Comparison of ENCODE assay signal across 25 mouse cellular contexts in genomic region chr9:121196473-121196872, GRCm38 (mm10).
"Had no signal": no experiment of that assay in that cellular context is flagged by ENCODE, and none has a peak within 500 bp of the region (broad histone marks: within the 10 kb centered on the region; RNA-seq: fewer than 3 reads in every experiment).

No protein-coding gene starts in this region.

- H3K9ac ChIP-seq: heart, embryonic 12.5 days; hindbrain, embryonic 12.5 days; hindbrain, embryonic 14.5 days; intestine, embryonic 15.5 days; limb, embryonic 12.5 days; liver, embryonic 13.5 days had no signal

- H3K36me3 ChIP-seq: intestine, embryonic 15.5 days; liver, embryonic 13.5 days had no signal

- ATAC-seq: hindbrain, embryonic 16.5 days; inflammation-experienced regulatory T-cells, adult 6 months; intestine, embryonic 15.5 days; intestine, postnatal 0 days had no signal

- H3K27me3 ChIP-seq: heart, embryonic 12.5 days; hindbrain, embryonic 12.5 days; intestine, embryonic 15.5 days; limb, embryonic 12.5 days; liver, embryonic 13.5 days had no signal

- H3K4me3 ChIP-seq: gastrocnemius, adult 2 months; heart, embryonic 12.5 days; hindbrain, embryonic 10.5 days; hindbrain, embryonic 12.5 days; intestine, embryonic 15.5 days; layer of hippocampus, adult 2 months; left cerebral cortex, adult 2 months; limb, embryonic 10.5 days; limb, embryonic 12.5 days; liver, embryonic 13.5 days had no signal

- H3K4me1 ChIP-seq: heart, embryonic 12.5 days; hindbrain, embryonic 10.5 days; hindbrain, embryonic 12.5 days; intestine, embryonic 15.5 days; limb, embryonic 10.5 days; limb, embryonic 12.5 days; liver, embryonic 13.5 days had no signal

- H3K27ac ChIP-seq: gastrocnemius, adult 2 months; hindbrain, embryonic 10.5 days; hindbrain, embryonic 12.5 days; hindbrain, embryonic 14.5 days; intestine, embryonic 15.5 days; layer of hippocampus, adult 2 months; left cerebral cortex, adult 2 months; limb, embryonic 10.5 days; limb, embryonic 12.5 days; liver, embryonic 13.5 days had no signal

- H3K4me2 ChIP-seq: heart, embryonic 12.5 days; hindbrain, embryonic 12.5 days; hindbrain, embryonic 14.5 days; intestine, embryonic 15.5 days; limb, embryonic 12.5 days; liver, embryonic 11.5 days; liver, embryonic 13.5 days had no signal

- DNase-seq: gastrocnemius, adult 2 months; gastrocnemius, postnatal 10 days; gastrocnemius, postnatal 25 days; heart, postnatal 10 days; heart, postnatal 4 days; kidney, adult 18-20 months; kidney, adult 8-10 months; kidney, postnatal 10 days; kidney, postnatal 25 days; kidney, postnatal 4 days; liver; liver, embryonic 13.5 days had no signal
